7 mouse cellular contexts compared by ENCODE assay signal in genomic region chr11:59809071-59809669, GRCm38 (mm10). TPM values are rescaled to one million over a fixed set of nuclear protein-coding genes. Genes with fewer than 3 reads are reported as not detected.
DNase-seq lines count a peak whose midpoint lies in the region; ATAC-seq and TF ChIP-seq lines count a peak whose summit lies in the region.

No protein-coding gene starts in this region.

- peaks cover 6% of the 10 kb centered on the region for H3K4me1 ChIP-seq in ES-Bruce4 (ENCODE audit: control insufficient read depth, insufficient read depth, low read length)
- peaks cover 24% of the 10 kb centered on the region for H3K4me1 ChIP-seq in embryonic facial prominence, embryonic 13.5 days
- peaks cover 29% of the 10 kb centered on the region for H3K4me1 ChIP-seq in hindbrain, embryonic 10.5 days (replicated peaks)
- peaks cover 19% of the 10 kb centered on the region for H3K4me1 ChIP-seq in limb, embryonic 15.5 days
- peaks cover 11% of the 10 kb centered on the region for H3K4me1 ChIP-seq in midbrain, embryonic 16.5 days (ENCODE audit: control insufficient read depth, insufficient read depth, low read length)

- ATAC-seq in embryonic facial prominence, embryonic 13.5 days (ENCODE audit: insufficient number of reproducible peaks, insufficient read depth, low FRiP score, low TSS enrichment, low read depth) = no peak
- no peak for ATAC-seq in limb, embryonic 15.5 days (ENCODE audit: insufficient number of reproducible peaks, low FRiP score, low TSS enrichment, low read depth)
- peak; percentile 22 for ATAC-seq in midbrain, embryonic 16.5 days

- peak; percentile 75 for DNase-seq in CD4-positive helper T cell, adult 2 months (ENCODE audit: low read depth, low spot score)
- DNase-seq in hindbrain, embryonic 10.5 days (ENCODE audit: low spot score) = no peak
- DNase-seq in cerebellum, adult 11 months = no peak

- TF ChIP-seq EP300 in ES-Bruce4 (IDR thresholded peaks at IDR 0.05; ENCODE audit: insufficient read depth, low read depth, low read length) = no peak

- no peak for TF ChIP-seq POLR2A in ES-Bruce4 (IDR thresholded peaks at IDR 0.05; ENCODE audit: insufficient read depth, low read length)

- peak overlapping the region; percentile 67 for H3K9ac ChIP-seq in ES-Bruce4 (ENCODE audit: low read depth, poor library complexity, severe bottlenecking)
- peak overlapping the region; percentile 94 for H3K9ac ChIP-seq in embryonic facial prominence, embryonic 13.5 days
- H3K9ac ChIP-seq in limb, embryonic 15.5 days = peak overlapping the region; percentile 91
- H3K9ac ChIP-seq in midbrain, embryonic 16.5 days (ENCODE audit: low read depth, low read length) = peak overlapping the region; percentile 91

- no peaks in the 10 kb centered on the region for H3K9me3 ChIP-seq in ES-Bruce4 (replicated peaks; ENCODE audit: control insufficient read depth, insufficient read depth, low read length, poor library complexity, severe bottlenecking)
- no peaks in the 10 kb centered on the region for H3K9me3 ChIP-seq in embryonic facial prominence, embryonic 13.5 days
- H3K9me3 ChIP-seq in hindbrain, embryonic 10.5 days = no peaks in the 10 kb centered on the region
- no peaks in the 10 kb centered on the region for H3K9me3 ChIP-seq in limb, embryonic 15.5 days
- no peaks in the 10 kb centered on the region for H3K9me3 ChIP-seq in midbrain, embryonic 16.5 days (replicated peaks; ENCODE audit: control insufficient read depth, low read length, poor library complexity, severe bottlenecking)

- peak overlapping the region; percentile 85 for H3K4me2 ChIP-seq in embryonic facial prominence, embryonic 13.5 days
- peak overlapping the region; percentile 72 for H3K4me2 ChIP-seq in limb, embryonic 15.5 days
- H3K4me2 ChIP-seq in midbrain, embryonic 16.5 days (ENCODE audit: low read length) = peak overlapping the region; percentile 93

- no peak for TF ChIP-seq CTCF in ES-Bruce4 (IDR thresholded peaks at IDR 0.05; ENCODE audit: low read depth, low read length)

- no peak overlapping the region for H3K27ac ChIP-seq in ES-Bruce4 (ENCODE audit: insufficient read depth, low read length)
- peak overlapping the region; percentile 97 for H3K27ac ChIP-seq in embryonic facial prominence, embryonic 13.5 days
- peak overlapping the region; percentile 99 for H3K27ac ChIP-seq in hindbrain, embryonic 10.5 days
- peak overlapping the region; percentile 98 for H3K27ac ChIP-seq in limb, embryonic 15.5 days
- H3K27ac ChIP-seq in midbrain, embryonic 16.5 days (ENCODE audit: low read length) = peak overlapping the region; percentile 99

- peak overlapping the region; percentile 94 for H3K4me3 ChIP-seq in ES-Bruce4 (ENCODE audit: low read depth, low read length)
- H3K4me3 ChIP-seq in embryonic facial prominence, embryonic 13.5 days = peak overlapping the region; percentile 74
- H3K4me3 ChIP-seq in hindbrain, embryonic 10.5 days = peak overlapping the region; percentile 84
- H3K4me3 ChIP-seq in limb, embryonic 15.5 days = peak overlapping the region; percentile 92
- peak overlapping the region; percentile 74 for H3K4me3 ChIP-seq in midbrain, embryonic 16.5 days (ENCODE audit: low read depth, low read length)

- H3K36me3 ChIP-seq in ES-Bruce4 (ENCODE audit: control insufficient read depth, insufficient read depth, low read length, poor library complexity, severe bottlenecking) = peaks cover 16% of the 10 kb centered on the region; the same call in 1 of the 2 replicates
- H3K36me3 ChIP-seq in embryonic facial prominence, embryonic 13.5 days = peaks cover 38% of the 10 kb centered on the region
- peaks cover 35% of the 10 kb centered on the region for H3K36me3 ChIP-seq in hindbrain, embryonic 10.5 days
- peaks cover 36% of the 10 kb centered on the region for H3K36me3 ChIP-seq in limb, embryonic 15.5 days
- H3K36me3 ChIP-seq in midbrain, embryonic 16.5 days (ENCODE audit: control insufficient read depth, insufficient read depth, low read length) = peaks cover 11% of the 10 kb centered on the region

- 1% methylated on average over 15 of the region's 15 CpGs for whole genome bisulfite sequencing in embryonic facial prominence, embryonic 13.5 days
- WGBS in hindbrain, embryonic 10.5 days = 2% methylated on average over 15 of the region's 15 CpGs
- WGBS in limb, embryonic 15.5 days = under 1% methylated on average over 15 of the region's 15 CpGs
- 0% methylated on average over 14 of the region's 15 CpGs for WGBS in midbrain, embryonic 16.5 days

- no peaks in the 10 kb centered on the region for H3K27me3 ChIP-seq in ES-Bruce4 (ENCODE audit: control insufficient read depth, insufficient read depth, low read length, poor library complexity, severe bottlenecking)
- no peaks in the 10 kb centered on the region for H3K27me3 ChIP-seq in embryonic facial prominence, embryonic 13.5 days
- no peaks in the 10 kb centered on the region for H3K27me3 ChIP-seq in hindbrain, embryonic 10.5 days (ENCODE audit: insufficient read depth, poor library complexity, severe bottlenecking)
- no peaks in the 10 kb centered on the region for H3K27me3 ChIP-seq in limb, embryonic 15.5 days
- H3K27me3 ChIP-seq in midbrain, embryonic 16.5 days (ENCODE audit: control insufficient read depth, insufficient read depth, low read depth, low read length) = no peaks in the 10 kb centered on the region

RNA-seq across cellular contexts. Expression of gene Flcn, which starts 0.6 kb away (rescaled TPM):
- polyA plus RNA-seq in ES-Bruce4 (2011; ENCODE audit: insufficient read depth, insufficient read length, low read depth, missing spikeins) = 17.1 and 17.8 TPM in 2 replicates
- polyA plus RNA-seq in embryonic facial prominence, embryonic 13.5 days (2015; fragmentation: Nextera tagmentation; extraction: Ambion mirVana) = 34.0 and 37.5 TPM in 2 replicates
- polyA plus RNA-seq in hindbrain, embryonic 10.5 days (2016; fragmentation: Nextera tagmentation; extraction: Ambion mirVana) = 29.6 and 31.0 TPM in 2 replicates
- polyA plus RNA-seq in limb, embryonic 15.5 days (2015; fragmentation: Nextera tagmentation; extraction: Ambion mirVana) = 33.6 and 38.2 TPM in 2 replicates
- 45.2 and 48.2 TPM in 2 replicates for polyA plus RNA-seq in midbrain, embryonic 16.5 days (2015; fragmentation: Nextera tagmentation; extraction: Ambion mirVana)

RNA-seq across cellular contexts. Expression of gene Pld6, which starts 21.7 kb away (rescaled TPM):
- polyA plus RNA-seq in ES-Bruce4 (2011; ENCODE audit: insufficient read depth, insufficient read length, low read depth, missing spikeins) = 5.3 and 7.0 TPM in 2 replicates
- 3.6 and 3.9 TPM in 2 replicates for polyA plus RNA-seq in embryonic facial prominence, embryonic 13.5 days (2015; fragmentation: Nextera tagmentation; extraction: Ambion mirVana)
- polyA plus RNA-seq in hindbrain, embryonic 10.5 days (2016; fragmentation: Nextera tagmentation; extraction: Ambion mirVana) = 1.9 and 2.6 TPM in 2 replicates
- polyA plus RNA-seq in limb, embryonic 15.5 days (2015; fragmentation: Nextera tagmentation; extraction: Ambion mirVana) = 2.0 TPM in 2 replicates
- polyA plus RNA-seq in midbrain, embryonic 16.5 days (2015; fragmentation: Nextera tagmentation; extraction: Ambion mirVana) = 13.4 and 19.4 TPM in 2 replicates

RNA-seq across cellular contexts. Expression of gene Nt5m, which starts 30.1 kb away (rescaled TPM):
- 3.7 and 4.2 TPM in 2 replicates for polyA plus RNA-seq in ES-Bruce4 (2011; ENCODE audit: insufficient read depth, insufficient read length, low read depth, missing spikeins)
- polyA plus RNA-seq in embryonic facial prominence, embryonic 13.5 days (2015; fragmentation: Nextera tagmentation; extraction: Ambion mirVana) = 42.6 and 45.9 TPM in 2 replicates
- 41.2 and 47.7 TPM in 2 replicates for polyA plus RNA-seq in hindbrain, embryonic 10.5 days (2016; fragmentation: Nextera tagmentation; extraction: Ambion mirVana)
- 39.0 and 39.4 TPM in 2 replicates for polyA plus RNA-seq in limb, embryonic 15.5 days (2015; fragmentation: Nextera tagmentation; extraction: Ambion mirVana)
- 68.5 and 75.8 TPM in 2 replicates for polyA plus RNA-seq in midbrain, embryonic 16.5 days (2015; fragmentation: Nextera tagmentation; extraction: Ambion mirVana)

RNA-seq across cellular contexts. Expression of gene Cops3, which starts 30.5 kb away (rescaled TPM):
- polyA plus RNA-seq in ES-Bruce4 (2011; ENCODE audit: insufficient read depth, insufficient read length, low read depth, missing spikeins) = 121 and 131 TPM in 2 replicates
- polyA plus RNA-seq in embryonic facial prominence, embryonic 13.5 days (2015; fragmentation: Nextera tagmentation; extraction: Ambion mirVana) = 206 and 210 TPM in 2 replicates
- polyA plus RNA-seq in hindbrain, embryonic 10.5 days (2016; fragmentation: Nextera tagmentation; extraction: Ambion mirVana) = 233 and 255 TPM in 2 replicates
- polyA plus RNA-seq in limb, embryonic 15.5 days (2015; fragmentation: Nextera tagmentation; extraction: Ambion mirVana) = 177 and 178 TPM in 2 replicates
- 174 and 180 TPM in 2 replicates for polyA plus RNA-seq in midbrain, embryonic 16.5 days (2015; fragmentation: Nextera tagmentation; extraction: Ambion mirVana)
